Mouse (Mus musculus) pancreas, adult 10 weeks (tissue): Measurements from ENCODE around the gene Amy2a5. TPM values are rescaled to one million over a fixed set of nuclear protein-coding genes. Genes with fewer than 3 reads are reported as not detected.

Source experiments
- polyA plus RNA-seq: library from polyadenylated mRNA; stranded (reverse); fragments of 350-450 nt; fragmentation: Illumina TruSeq; extraction: RNeasy Lipid Tissue Mini Kit (QIAGEN cat#74804); gene quantifications from one replicate; pipeline ENCODE4 v1.2.3, GENCODE M21; 2015; ENCODE audit warnings: low read depth, low replicate concordance; ENCODE audit not compliant: insufficient read depth

Gene Amy2a5
- 67,477 TPM for polyA plus RNA-seq

GRCm38 (mm10) chr3:113258737-113259136 lies at the start of gene Amy2a5:
Gene Amy2a5, minus strand, starts transcription at chr3:113258837.

GRCm38 (mm10) chr3:113291349-113291748 lies 32.7 kb upstream of the Amy2a5 start, which contains the start of gene Amy2a4:
Gene Amy2a4, minus strand, starts transcription at chr3:113291449.

Other genes starting within 250 kb of the Amy2a5 start
- 6,236 TPM for gene Amy2a4, start 32.6 kb upstream of the Amy2a5 start, polyA plus RNA-seq
- 6,236 TPM for gene Amy2a3, start 65.2 kb upstream of the Amy2a5 start, polyA plus RNA-seq
- 6,236 TPM for gene Amy2a2, start 97.8 kb upstream of the Amy2a5 start, polyA plus RNA-seq